Mouse (Mus musculus) embryo, embryonic 11 days (tissue): ENCODE measurements around the gene Myl3.
A peak's percentile ranks its signal among the peaks of the same experiment; 100 is the strongest.

Experiments used
- DNase-seq: peaks from one replicate; pipeline ENCODE4 v3.0.0-alpha.2; 2015

The Myl3 gene

DNA sequence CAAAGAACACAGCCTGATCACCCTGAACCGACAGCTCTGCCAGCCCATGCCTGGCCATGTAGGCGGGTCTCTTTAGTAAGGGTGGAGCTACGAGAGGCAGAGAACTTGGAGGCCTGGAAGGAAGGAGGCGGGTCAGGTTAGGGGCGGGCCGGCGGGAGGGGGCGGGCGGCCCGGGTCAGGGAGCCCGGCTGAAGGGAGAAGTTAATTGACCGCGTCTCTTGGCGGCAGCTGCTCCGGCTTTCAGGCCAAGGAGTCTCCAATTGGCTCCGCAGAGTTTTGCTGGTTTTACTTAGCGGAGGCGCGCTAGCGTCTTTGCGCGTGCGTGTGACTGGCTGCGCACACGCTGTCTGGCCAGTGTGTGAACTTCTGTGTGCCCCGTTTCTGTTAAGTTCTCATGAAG lies 9.0 kb upstream of the Myl3 start:
- peak; percentile 95 for DNase-seq

DNA sequence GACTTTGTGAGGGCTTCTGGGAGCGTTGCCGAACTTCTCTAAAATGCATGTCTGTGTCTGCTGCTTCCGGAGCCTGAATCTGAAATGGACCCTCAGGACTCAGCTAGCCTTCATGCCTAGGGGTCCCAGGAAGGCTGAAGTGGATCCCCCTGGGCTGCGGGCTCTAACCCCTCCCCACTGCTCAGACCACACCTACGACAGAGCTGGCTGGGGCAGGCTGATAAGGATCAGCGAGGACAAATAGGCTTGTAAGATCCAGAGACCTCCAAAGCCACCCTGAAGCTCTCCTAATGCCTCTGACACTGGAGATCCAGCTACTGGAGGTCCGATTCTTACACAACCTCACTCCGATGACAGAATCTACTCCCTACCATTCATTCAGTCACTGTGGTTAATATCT lies 8.6 kb upstream of the Myl3 start:
- no peak for DNase-seq

GRCm38 (mm10) chr9:110734154-110734553 lies 7.5 kb upstream of the Myl3 start:
- no peak for DNase-seq

GRCm38 (mm10) chr9:110736362-110736761 lies 5.3 kb upstream of the Myl3 start:
- DNase-seq, result no peak

DNA sequence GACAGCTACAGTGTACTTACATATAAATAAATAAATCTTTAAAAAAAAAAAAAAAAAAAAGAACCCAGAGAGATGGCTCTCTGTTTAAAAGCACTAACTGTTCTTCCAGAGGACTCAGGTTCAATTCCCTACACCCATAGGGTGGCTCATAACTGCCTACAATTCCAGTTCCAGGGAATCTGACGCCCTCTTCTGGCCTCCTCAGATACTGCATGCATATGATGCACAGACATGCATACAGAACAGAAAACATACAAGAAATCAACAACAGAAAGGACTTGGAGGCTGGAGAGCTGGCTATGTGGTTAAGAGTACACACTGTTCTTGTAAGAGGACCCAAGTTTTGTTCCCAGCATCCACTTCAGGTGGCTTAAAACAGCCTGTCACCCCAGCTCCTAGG lies 3.6 kb upstream of the Myl3 start:
- no peak for DNase-seq

- DNase-seq, result no peak
Observed at GRCm38 (mm10) chr9:110739961-110740360, 1.7 kb upstream of the Myl3 start.

DNA sequence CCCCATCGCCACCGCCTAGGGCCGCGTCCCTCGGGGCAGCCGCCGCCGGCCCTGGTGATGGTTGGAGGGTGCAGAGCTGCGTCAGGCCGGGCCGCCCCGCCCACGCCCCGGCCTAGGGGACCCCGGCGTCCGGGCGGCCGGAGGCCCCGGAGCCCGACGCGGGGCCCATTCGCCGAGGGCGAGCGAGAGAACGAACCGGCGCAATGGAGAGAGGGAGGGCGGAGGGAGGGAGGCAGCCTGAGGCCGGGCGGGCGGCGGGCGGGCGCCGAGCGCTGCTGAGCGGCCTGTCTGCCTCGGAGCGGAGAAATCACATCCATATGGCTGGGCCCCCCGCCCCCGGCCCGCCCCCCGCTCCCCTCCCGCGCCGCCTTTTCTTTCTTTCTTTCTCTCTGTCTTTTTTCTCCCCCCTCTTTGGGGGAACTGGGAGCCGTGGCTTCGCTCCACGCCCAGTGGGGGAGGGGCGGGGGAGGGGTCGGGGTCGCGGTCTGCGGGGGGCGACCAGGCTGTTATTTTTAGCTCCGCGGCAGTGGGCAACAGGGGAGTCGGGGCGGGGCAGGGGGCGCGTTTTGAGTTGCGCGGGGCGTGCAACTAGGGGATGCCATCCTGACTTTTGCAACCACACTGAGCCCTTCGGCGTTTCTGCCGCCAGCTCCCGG lies 762 bp downstream of the Myl3 start:
- DNase-seq, result peak; percentile 84

DNA sequence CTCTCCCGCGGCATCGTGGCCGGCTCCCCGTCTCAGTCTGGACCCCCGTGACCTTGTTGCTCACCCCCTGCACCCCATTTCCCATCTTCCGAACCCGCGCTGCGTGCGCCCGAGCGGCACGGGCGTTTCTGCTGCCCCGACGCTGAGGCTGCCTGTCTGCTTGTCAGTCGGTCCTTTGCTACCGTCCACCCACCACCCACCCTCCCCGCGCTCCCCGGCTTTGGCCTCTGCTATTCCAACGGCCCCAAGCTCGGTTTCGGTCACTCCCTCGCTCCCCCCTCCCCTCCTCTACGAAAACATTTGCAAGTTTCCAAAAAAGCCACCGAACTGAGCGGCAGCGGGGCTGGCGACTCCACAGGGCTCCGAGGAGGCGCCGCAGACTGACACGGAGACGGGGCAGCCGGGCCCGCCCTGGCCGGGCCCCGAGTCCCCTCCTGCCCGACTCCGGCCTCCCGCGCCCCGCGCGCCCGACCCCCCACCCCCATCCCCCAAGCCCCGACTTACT lies 1.3 kb downstream of the Myl3 start:
- DNase-seq, result peak; percentile 72

DNA sequence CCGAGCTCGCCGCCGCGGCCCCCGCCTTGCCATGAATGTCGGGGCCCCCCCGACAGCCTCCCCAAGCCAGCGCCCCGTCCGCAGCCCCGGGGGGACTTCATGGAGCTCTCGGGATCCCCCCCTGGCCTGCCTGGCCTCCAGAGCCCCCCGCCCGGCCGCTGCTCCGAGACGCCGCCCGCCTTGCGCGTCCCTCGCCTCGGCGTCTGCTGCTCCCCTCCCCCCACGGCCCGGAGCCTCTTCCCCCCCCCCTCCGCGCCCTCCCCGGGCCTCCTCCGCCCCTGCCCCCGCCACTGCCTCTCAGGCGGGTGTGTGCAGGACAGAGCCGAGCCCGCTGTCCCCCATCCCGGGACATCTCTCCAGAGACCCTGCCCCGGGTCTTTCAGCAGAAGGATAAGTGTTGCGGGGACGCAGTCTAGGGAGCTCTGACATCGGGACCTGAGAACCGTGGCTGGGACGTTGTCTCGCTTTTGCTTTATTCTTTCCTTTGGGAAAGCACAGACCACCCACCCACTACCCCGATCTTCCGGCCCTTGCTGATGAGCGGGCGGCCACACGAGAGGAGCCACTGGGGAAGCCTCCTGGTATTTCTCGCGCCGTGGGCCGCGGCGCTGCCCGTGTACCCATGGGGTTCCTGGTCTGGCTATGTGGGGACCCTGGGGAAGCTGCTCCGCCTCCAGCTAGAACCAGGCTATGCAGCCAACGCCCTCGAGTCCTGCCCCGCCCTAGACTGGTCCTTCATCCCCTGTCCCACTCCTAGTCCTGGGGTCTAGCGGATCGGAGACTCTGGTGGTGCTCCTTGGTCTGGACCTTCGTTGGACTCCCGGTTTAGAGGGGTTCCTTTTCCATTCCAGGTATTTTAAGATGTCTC lies 2.0 kb downstream of the Myl3 start:
- peak; percentile 82 for DNase-seq

DNA sequence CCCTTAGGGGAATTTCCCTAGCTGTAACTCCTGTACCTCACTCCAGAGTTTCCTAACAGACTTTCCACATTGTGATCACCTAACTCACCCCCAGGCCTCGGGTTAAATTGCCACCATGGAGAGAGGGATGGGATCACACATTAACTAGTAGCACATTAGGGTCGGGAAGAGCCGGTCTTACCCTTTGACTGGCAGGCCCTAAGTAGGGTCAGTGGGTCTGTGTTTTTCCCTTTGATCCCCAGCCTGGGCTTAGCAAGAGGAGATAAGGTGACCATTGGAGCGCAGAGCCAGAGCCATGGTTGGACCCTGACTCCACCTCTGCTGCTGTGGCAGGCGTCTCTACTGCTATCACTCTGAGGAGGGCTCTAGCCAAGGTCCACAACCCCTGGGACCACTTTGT lies 4.1 kb downstream of the Myl3 start:
- DNase-seq, result no peak

- peak; percentile 72 for DNase-seq
Observed at GRCm38 (mm10) chr9:110746238-110746637, 4.6 kb downstream of the Myl3 start.

DNA sequence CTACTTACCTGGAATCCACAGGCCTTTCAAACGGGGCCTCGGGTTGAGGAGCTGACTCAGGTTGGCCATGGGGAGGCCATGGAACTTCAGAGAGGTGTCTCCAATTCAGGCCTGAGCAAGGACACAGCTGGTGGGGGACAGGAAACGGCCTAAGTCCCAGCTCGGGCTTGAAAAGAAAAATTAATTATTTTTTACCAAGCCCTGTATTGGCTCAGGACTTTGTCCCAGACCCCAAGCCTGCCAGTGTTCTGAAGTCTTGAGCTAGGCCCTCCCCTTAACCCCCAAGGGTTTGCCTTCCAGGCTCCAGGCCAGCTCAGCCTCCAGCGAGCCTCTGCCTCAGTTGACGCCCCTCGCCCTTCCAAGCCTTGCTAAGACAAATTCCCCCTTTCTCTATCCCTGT lies 5.3 kb downstream of the Myl3 start, which contains the start of gene Pth1r:
Pth1r (minus strand) TSS at position 185 of the 400 bp plus-strand sequence.
- DNase-seq, result no peak

- DNase-seq, result no peak
Observed at GRCm38 (mm10) chr9:110748451-110748850, 6.8 kb downstream of the Myl3 start.

- no peak for DNase-seq
Observed at GRCm38 (mm10) chr9:110750404-110751187, 8.9 kb downstream of the Myl3 start.

GRCm38 (mm10) chr9:110751412-110751811 lies 9.8 kb downstream of the Myl3 start:
- DNase-seq, result no peak

DNA sequence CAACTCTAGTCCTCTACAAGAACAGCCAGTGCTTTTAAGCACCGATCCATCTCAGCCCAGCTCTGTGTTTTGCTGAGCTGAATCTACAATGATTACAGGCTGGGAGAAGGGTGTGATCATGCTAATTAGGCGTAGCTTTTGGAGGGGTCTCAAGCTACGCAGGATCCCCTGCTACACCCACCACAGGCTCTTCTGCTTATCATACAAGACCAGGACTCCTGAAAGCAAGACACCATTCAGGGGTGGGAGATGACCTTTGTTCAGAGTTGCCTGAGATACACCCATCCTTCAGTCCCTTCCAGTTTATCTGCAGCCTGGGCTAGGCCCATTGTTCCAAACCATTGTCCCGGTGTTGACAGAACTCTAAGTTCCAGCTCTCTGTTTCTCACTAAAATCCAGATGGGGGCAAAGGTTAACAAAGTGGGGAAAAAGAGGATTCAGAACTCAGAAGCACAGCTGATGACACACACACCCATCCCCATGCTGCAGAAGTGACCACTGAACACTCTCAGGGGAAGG lies 11.3 kb downstream of the Myl3 start:
- no peak for DNase-seq

DNA sequence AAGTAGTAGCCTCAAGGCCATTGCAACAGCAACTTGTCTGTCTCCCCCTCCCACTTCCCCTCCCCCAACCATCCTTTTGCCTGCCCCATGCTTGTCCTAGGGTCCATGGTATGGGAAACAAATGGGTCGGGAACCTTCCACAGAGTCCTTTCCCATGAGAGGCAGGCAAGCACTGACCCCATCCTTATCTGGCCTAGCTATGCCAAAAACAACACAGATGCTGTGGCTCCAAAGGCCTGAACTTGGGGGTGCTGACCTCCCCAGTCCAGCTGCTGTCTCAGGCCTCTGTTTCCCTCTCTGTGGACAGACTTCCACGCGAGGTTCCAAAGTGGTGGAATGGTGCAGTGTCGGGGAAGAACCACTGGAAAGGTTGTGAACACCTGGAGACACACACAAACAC lies 12.1 kb downstream of the Myl3 start:
- no peak for DNase-seq

GRCm38 (mm10) chr9:110757816-110758215 lies 16.2 kb downstream of the Myl3 start:
- no peak for DNase-seq

- no peak for DNase-seq
Observed at GRCm38 (mm10) chr9:110758605-110759004, 16.9 kb downstream of the Myl3 start.

GRCm38 (mm10) chr9:110759265-110759664 lies 17.6 kb downstream of the Myl3 start:
- peak; percentile 66 for DNase-seq

GRCm38 (mm10) chr9:110760886-110761285 lies 19.2 kb downstream of the Myl3 start:
- no peak for DNase-seq

DNA sequence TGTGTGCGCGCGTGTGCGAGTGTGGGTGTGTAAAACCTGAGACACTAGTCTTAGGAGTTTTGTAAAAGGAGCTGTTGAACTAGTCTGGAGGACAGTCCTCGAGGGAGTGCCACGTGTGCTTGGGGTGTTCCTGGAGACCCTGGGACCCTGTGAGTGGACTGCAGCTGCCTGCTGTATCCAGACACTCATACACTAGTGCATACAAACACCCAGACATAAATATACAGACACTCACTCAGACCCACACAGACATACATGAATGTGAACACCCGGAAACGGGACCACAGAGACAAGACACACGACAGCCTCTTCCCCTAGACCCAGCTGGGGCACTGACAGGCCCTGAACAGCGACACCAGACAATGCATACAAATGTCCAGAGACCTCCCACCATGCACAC lies 21.1 kb downstream of the Myl3 start:
- DNase-seq, result no peak

DNA sequence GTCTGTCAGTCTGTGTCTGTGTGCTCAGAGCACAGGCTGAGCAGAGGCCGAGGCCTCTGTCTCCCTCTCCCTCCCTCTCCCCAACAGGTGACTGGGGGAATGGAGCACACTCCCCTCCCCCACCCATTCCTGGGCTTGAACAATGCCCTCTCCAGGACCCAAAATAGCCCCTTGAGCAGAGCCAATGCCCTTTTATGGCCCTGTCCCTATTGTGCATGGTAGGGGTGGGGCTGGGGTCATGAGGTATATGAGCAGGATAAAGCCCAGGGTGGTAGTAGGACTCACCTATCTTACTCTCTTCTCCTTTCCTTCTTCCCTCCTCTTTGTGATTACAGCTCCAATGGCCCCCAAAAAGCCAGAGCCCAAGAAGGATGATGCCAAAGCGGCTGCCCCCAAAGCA lies 21.7 kb downstream of the Myl3 start:
- no peak for DNase-seq
